Mouse (Mus musculus) limb, embryonic 11.5 days (tissue): ENCODE results near the gene Itfg2. TPM values are rescaled to one million over a fixed set of nuclear protein-coding genes. Genes with fewer than 3 reads are reported as not detected.

ENCODE experiments used
- ATAC-seq: fragments of 200-750 bp; cut with Nextera tagmentation; 2 replicates; pipeline ENCODE4 v1.8.0; 2017; ENCODE audit warnings: low read depth; ENCODE audit not compliant: insufficient number of reproducible peaks, low FRiP score, low TSS enrichment
- DNase-seq: peaks from one replicate; pipeline ENCODE4 v3.0.0-alpha.2; 2015; ENCODE audit warnings: low spot score
- H3K27ac ChIP-seq: fragments of 300-500 bp; sonication (generic); replicated peaks from 2 replicates; pipeline ENCODE4 v1.5.1; 2014; ENCODE audit warnings: low read depth, mild to moderate bottlenecking, low read length
- H3K27me3 ChIP-seq: fragments of 300-500 bp; sonication (generic); 2 replicates; pipeline ENCODE4 v1.6.1; 2014; ENCODE audit warnings: mild to moderate bottlenecking, low read length, mixed read lengths; ENCODE audit not compliant: control insufficient read depth, insufficient read depth
- H3K36me3 ChIP-seq: fragments of 300-500 bp; sonication (generic); 2 replicates; pipeline ENCODE4 v1.6.1; 2014; ENCODE audit warnings: mild to moderate bottlenecking, low read length, moderate library complexity, mixed read lengths; ENCODE audit not compliant: control insufficient read depth, insufficient read depth
- H3K4me1 ChIP-seq: fragments of 300-500 bp; sonication (generic); 2 replicates; pipeline ENCODE4 v1.6.1; 2014; ENCODE audit warnings: low read length, mixed read lengths; ENCODE audit not compliant: control insufficient read depth, insufficient read depth
- H3K4me2 ChIP-seq: fragments of 300-500 bp; sonication (generic); 2 replicates; pipeline ENCODE4 v1.6.1; 2014; ENCODE audit warnings: low read depth, mild to moderate bottlenecking, moderate library complexity; ENCODE audit not compliant: severe bottlenecking
- H3K4me3 ChIP-seq: fragments of 300-500 bp; sonication (generic); 2 replicates; pipeline ENCODE4 v1.5.1; 2014; ENCODE audit warnings: low read depth, low read length
- H3K9ac ChIP-seq: fragments of 300-500 bp; sonication (generic); 2 replicates; pipeline ENCODE4 v1.6.1; 2014; ENCODE audit warnings: mild to moderate bottlenecking, low read length
- H3K9me3 ChIP-seq: fragments of 300-500 bp; sonication (generic); 2 replicates; pipeline ENCODE4 v1.6.1; 2016; ENCODE audit warnings: low read length; ENCODE audit not compliant: control insufficient read depth
- whole genome bisulfite sequencing: fragments of 180-500 bp; shearing (Covaris S2); extraction: QIAGEN DNeasy Blood & Tissue Kit; methylation state at CpG from one replicate; pipeline ENCODE4 v1.1.7; 2014; 5-methylcytosine and 5-hydroxymethylcytosine counted together
- polyA plus RNA-seq: library from polyadenylated mRNA; unstranded; fragments of >200 nt; fragmentation: Nextera tagmentation; extraction: Ambion mirVana; gene quantifications from 2 replicates; pipeline ENCODE4 v1.2.1, GENCODE M21; 2014

The Itfg2 gene
- polyA plus RNA-seq, 1 experiment from 2014 or later: 35.0 TPM

DNA sequence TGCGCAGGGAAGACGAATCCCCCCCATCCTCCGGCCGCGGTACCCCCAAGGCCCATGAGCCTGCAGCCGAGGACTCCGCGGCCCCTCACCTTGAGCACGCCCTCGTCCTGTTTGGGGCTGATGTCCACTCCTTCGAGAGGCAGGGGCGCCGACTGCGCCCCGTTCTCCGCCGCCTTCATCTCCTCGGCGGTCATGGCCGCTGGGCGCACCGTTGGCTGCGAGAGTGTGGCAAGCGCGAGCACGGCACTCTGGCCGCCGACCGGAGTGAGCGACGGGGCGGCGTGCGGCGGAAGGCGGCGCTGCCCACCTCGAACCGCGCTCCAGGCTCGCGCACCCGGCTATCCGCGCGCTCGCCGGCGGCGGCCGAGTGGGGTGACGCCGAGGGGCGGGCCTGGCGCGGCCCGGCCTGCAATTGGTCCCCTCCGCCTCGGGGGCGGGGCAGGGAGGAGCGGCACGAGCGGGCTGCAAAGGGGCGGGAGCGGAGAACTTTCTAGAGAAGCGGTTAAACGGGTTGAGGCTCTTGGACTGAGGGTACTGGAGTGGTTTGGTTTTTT lies 13.7 kb upstream of the Itfg2 start, which contains the start of gene Fkbp4:
Fkbp4 (minus strand) TSS at position 361 of the 554 bp plus-strand sequence.
- DNase-seq (peak; percentile 94), ATAC-seq (peak; percentile 90)

DNA sequence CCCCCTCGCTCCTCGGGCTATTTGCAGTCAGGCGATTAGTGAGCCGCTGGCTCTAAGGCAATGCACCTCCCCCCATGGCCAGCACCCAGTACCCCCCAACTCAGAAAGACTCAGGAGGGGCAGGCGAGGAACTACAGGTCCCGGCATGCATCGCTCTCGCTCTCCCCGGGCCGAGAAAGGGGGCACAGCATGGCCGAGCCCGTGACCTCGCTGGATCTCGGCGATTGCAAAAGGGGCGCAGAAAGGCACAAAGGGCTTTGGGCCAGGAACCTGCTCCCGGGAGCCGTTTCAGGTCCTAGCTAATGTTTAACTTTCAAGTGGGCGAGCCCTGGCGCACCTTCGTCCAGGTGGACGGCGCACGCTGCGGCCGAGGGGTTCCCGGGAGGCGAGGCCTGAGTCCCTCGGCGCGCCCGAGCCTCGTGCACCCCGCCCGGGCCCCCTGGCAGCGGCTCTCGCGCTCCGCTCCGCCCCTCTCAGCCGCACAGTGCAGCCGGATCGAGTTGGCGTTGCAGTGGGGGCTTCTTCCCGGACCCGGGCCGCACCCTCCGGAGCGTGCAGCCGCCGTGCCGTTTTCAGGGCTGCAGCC lies 13.1 kb upstream of the Itfg2 start:
- Histone ChIP-seq H3K36me3 (peaks cover 28% of the 10 kb centered on the region; the same call in 1 of the 2 replicates), H3K9me3 (no peaks in the 10 kb centered on the region), H3K4me1 (peaks cover 5% of the 10 kb centered on the region), H3K27me3 (no peaks in the 10 kb centered on the region), H3K27ac (peak overlapping the region; percentile 87), H3K4me3 (peak overlapping the region; percentile 98), H3K9ac (peak overlapping the region; percentile 98), H3K4me2 (peak overlapping the region; percentile 51)
- ATAC-seq: peak; percentile 65
- 1% methylated on average over 47 of the region's 52 CpGs for WGBS
- peak; percentile 83 for DNase-seq

More for the DNA sequence above, 13.7 kb upstream of the Itfg2 start, which contains the start of gene Fkbp4:
- Histone ChIP-seq H3K4me3 (peak within 1 kb of the TSS; percentile 98), H3K27me3 (no peaks in the 10 kb centered on the region), H3K9me3 (no peaks in the 10 kb centered on the region), H3K27ac (peak within 1 kb of the TSS; percentile 87), H3K4me1 (peaks cover 5% of the 10 kb centered on the region), H3K36me3 (peaks cover 23% of the 10 kb centered on the region; the same call in 1 of the 2 replicates), H3K9ac (peak within 1 kb of the TSS; percentile 98), H3K4me2 (peak within 1 kb of the TSS; percentile 51)
- under 1% methylated on average over 67 of the region's 67 CpGs for WGBS

DNA sequence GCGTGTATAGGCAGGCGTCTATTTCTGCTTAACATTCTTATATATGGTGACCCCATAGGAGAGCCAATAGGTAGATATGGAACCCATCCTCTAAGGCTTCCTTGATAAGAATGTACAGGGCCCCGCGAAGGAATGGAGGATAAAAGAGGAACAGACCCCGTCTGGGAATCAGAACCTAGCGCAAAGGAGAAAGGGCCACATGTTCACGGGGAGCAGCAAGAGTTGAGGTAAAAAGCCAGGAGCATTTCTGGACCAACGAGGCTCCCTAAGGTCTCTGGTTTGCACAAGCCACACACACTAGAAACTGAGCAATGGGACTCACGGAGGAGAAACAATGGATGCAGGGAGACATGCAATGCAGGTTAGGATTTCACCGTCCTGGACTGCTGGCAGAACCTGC lies 12.6 kb upstream of the Itfg2 start:
- Histone ChIP-seq H3K27ac (peak overlapping the region; percentile 87; the same call in 1 of the 2 replicates), H3K4me2 (peak overlapping the region; percentile 51), H3K4me3 (peak overlapping the region; percentile 98), H3K4me1 (peaks cover 5% of the 10 kb centered on the region), H3K27me3 (no peaks in the 10 kb centered on the region), H3K9me3 (no peaks in the 10 kb centered on the region), H3K9ac (peak overlapping the region; percentile 98), H3K36me3 (peaks cover 32% of the 10 kb centered on the region)
- no peak for DNase-seq
- no peak; the same call in 1 of the 2 replicates for ATAC-seq
- 4% methylated on average over 10 of the region's 10 CpGs for WGBS

DNA sequence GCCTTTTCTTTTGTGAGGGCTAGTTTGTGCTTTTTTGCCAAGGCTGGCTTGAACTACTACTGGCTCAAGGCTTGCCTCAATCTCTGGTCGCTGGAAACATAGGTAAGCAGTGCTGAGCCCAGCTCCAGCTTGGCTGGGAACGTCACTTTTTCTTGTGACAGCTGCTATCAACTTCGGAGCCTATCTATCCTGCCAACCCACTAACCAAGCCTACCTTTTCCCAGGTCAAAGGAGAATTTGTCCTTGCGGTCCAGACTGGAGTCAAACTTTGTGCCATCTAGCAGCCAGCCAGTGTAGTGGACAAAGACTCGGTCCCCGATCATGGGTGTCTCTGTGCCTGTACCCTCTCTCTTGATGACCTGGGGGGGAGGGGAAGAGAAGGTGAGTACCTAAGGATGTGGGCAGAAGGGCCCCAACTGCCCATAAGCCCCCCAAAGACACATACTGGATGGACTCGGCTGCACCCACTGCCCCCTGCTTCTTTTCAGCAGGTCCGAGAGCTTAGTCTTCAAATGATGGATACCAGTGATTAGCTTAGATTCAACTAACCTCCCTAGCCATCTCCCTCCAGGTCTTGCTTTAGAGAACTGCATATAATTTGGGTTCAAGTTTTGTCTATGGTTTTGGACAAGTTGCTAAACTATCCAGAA lies 11.8 kb upstream of the Itfg2 start:
- no peak for ATAC-seq

DNA sequence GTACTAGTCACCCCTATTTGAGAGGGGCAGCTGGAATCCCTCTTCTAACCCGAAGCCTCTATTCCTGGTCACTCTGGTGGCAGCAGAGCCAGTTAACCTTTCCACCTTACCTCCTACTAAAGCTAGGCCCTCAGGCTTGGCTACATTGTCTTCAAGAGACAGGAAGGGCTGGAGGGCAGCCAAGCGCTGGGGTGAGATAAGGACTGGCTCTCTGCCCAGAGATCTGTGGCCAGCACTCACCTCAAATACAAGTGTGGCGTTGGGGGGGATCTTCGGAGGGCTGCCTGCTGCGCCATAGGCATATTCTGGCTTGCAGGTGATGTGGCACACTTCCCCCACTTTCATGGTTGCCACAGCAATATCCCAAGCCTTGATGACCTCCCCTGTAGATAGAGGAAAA lies 10.7 kb upstream of the Itfg2 start:
- no peak overlapping the region for H3K27ac ChIP-seq

More for the DNA sequence above, 11.8 kb upstream of the Itfg2 start:
- peak overlapping the region; percentile 51 for H3K4me2 ChIP-seq
- no peak for DNase-seq
- peaks cover 40% of the 10 kb centered on the region for H3K36me3 ChIP-seq
- peak overlapping the region; percentile 98 for H3K9ac ChIP-seq
- peak overlapping the region; percentile 98 for H3K4me3 ChIP-seq
- H3K27me3 ChIP-seq: no peaks in the 10 kb centered on the region
- H3K27ac ChIP-seq: no peak overlapping the region
- H3K9me3 ChIP-seq: no peaks in the 10 kb centered on the region
- H3K4me1 ChIP-seq: peaks cover 5% of the 10 kb centered on the region
- WGBS: 94% methylated on average over 8 of the region's 8 CpGs

DNA sequence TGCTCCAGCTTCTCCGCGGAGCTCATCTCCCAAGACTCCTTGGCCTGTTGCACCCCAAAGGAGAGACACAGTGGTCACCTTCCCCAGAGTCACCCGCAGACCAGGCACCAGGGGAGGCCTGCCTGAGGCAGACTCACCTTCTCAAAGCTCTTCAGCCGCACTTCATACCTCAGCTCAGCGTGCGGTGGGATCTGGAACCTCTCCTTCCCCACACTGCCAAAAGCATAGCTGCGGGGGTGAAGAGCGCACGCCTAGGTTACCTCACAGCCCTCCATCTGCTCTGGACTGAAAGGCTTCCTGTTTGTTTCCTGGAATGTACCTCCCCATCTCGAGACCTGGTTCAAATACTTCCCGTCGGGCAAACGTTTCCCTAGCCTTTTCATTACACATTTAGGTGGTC lies 8.8 kb upstream of the Itfg2 start:
- no peaks in the 10 kb centered on the region for H3K9me3 ChIP-seq
- H3K4me2 ChIP-seq: no peak overlapping the region
- ATAC-seq (no peak), DNase-seq (no peak)
- H3K4me1 ChIP-seq: peaks cover 2% of the 10 kb centered on the region; the same call in 1 of the 2 replicates
- no peak overlapping the region for H3K27ac ChIP-seq
- no peak overlapping the region for H3K4me3 ChIP-seq
- H3K9ac ChIP-seq: no peak overlapping the region
- H3K36me3 ChIP-seq: peaks cover 58% of the 10 kb centered on the region
- 95% methylated on average over 13 of the region's 13 CpGs for WGBS
- no peaks in the 10 kb centered on the region for H3K27me3 ChIP-seq

More for the DNA sequence above, 10.7 kb upstream of the Itfg2 start:
- peaks cover 47% of the 10 kb centered on the region for H3K36me3 ChIP-seq
- no peaks in the 10 kb centered on the region for H3K9me3 ChIP-seq
- no peaks in the 10 kb centered on the region for H3K27me3 ChIP-seq
- H3K4me3 ChIP-seq: no peak overlapping the region
- peaks cover 5% of the 10 kb centered on the region for H3K4me1 ChIP-seq
- no peak overlapping the region for H3K4me2 ChIP-seq
- ATAC-seq: no peak
- WGBS: 97% methylated on average over 5 of the region's 5 CpGs
- no peak for DNase-seq
- H3K9ac ChIP-seq: no peak overlapping the region

DNA sequence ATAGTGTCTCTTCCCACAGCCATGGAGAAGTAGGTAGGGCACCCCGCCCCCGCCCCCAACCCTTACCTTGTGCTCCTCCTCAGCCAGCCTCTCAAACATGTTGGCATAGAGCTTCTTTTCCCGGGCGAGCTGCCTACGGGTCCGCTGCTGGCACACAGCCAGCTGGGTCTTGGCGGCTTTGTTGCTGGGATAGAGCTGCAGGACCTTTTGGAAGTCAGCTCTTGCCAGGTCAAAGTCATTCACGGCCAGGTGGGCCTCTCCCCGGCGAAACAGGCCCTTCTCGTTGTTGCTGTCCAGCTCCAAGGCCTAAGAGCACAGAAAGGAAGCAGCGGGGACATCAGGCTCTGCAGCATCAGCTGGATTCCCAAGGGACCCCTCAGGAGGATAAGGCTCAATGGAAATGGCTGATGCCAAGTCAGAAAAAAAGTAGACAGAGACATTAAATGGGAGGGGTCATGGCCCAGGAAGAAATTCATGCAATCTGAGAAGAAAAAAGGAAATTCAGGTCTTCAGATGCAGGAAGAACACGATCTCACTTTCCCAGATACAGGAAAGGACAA lies 7.7 kb upstream of the Itfg2 start:
- Histone ChIP-seq H3K9ac (no peak overlapping the region), H3K27ac (no peak overlapping the region), H3K4me2 (no peak overlapping the region), H3K4me3 (no peak overlapping the region), H3K36me3 (peaks cover 62% of the 10 kb centered on the region), H3K27me3 (no peaks in the 10 kb centered on the region), H3K9me3 (no peaks in the 10 kb centered on the region), H3K4me1 (peaks cover 2% of the 10 kb centered on the region; the same call in 1 of the 2 replicates)
- no peak for ATAC-seq
- DNase-seq: no peak
- 94% methylated on average over 13 of the region's 13 CpGs for WGBS

DNA sequence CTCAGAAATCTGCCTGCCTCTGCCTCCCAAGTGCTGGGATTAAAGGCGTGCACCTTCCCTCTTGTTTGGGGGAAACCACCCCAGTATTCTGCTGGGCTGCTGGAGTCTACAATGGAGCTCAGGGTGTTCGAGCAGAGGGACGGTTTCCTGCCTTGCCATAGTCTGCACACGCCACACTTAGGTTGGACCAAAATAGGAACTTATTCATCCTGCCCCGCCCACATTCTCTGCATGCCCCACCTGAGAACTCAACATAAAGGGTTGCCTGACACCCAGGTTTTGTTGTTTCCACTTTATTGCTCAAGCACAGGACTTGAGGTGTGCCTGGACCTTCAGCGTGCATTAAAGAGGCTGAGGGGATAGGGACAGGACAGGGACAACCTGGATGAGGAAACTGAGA lies 5.1 kb upstream of the Itfg2 start:
- Histone ChIP-seq H3K27me3 (no peaks in the 10 kb centered on the region), H3K4me1 (no peaks in the 10 kb centered on the region), H3K36me3 (peaks cover 50% of the 10 kb centered on the region), H3K4me2 (no peak overlapping the region), H3K27ac (no peak overlapping the region), H3K4me3 (no peak overlapping the region), H3K9me3 (no peaks in the 10 kb centered on the region), H3K9ac (no peak overlapping the region)
- WGBS: 95% methylated on average over 6 of the region's 6 CpGs
- DNase-seq (no peak), ATAC-seq (no peak)
